Mouse (Mus musculus) CH12.LX (cell line): ENCODE measurements around the gene Fggy. TPM values are rescaled to one million over a fixed set of nuclear protein-coding genes. Genes with fewer than 3 reads are reported as not detected.

Source experiments
- DNase-seq: peaks from one replicate; pipeline ENCODE4 v3.0.0-alpha.2; 2013; ENCODE audit errors: extremely low read depth
- H3K27ac ChIP-seq: 2 replicates; pipeline ENCODE4 v1.5.1; 2012; ENCODE audit warnings: low read depth, mild to moderate bottlenecking, control low read depth, moderate library complexity; ENCODE audit not compliant: insufficient read depth
- H3K27me3 ChIP-seq: replicated peaks from 2 replicates; pipeline ENCODE3; 2012; ENCODE audit warnings: inconsistent platforms
- H3K36me3 ChIP-seq, 2 experiments: replicated peaks in 1 of 2; 2 replicates each; pipeline versions ENCODE3 to v1.6.1; 2012; ENCODE audit warnings: inconsistent platforms in 1 of 2, low read length in 1 of 2, mild to moderate bottlenecking in 1 of 2, mixed read lengths in 1 of 2, moderate library complexity in 1 of 2; ENCODE audit not compliant: control insufficient read depth in 1 of 2, insufficient read depth in 1 of 2
- H3K4me1 ChIP-seq, 2 experiments: 2 replicates each; pipeline ENCODE4 v1.6.1; 2012; ENCODE audit warnings: inconsistent platforms in 1 of 2, moderate library complexity in 1 of 2; ENCODE audit not compliant: insufficient read depth in 2 of 2, control insufficient read depth in 1 of 2
- H3K4me2 ChIP-seq: 2 replicates; pipeline ENCODE4 v1.6.1; 2012; ENCODE audit warnings: low read depth, mild to moderate bottlenecking, control low read depth; ENCODE audit not compliant: poor library complexity, insufficient read depth, severe bottlenecking
- H3K4me3 ChIP-seq, 3 experiments: fragments of 150-350 bp in 1 of 3; sonication (generic) in 1 of 3; replicated peaks in 1 of 3; 2 replicates each; pipeline versions ENCODE3 to v1.5.1; 2011 to 2012; ENCODE audit warnings: low read depth in 2 of 3, low read length in 2 of 3, mild to moderate bottlenecking in 2 of 3, moderate library complexity in 2 of 3, control low read depth in 1 of 3, improper control_type of control experiment in 1 of 3, inconsistent platforms in 1 of 3, mixed read lengths in 1 of 3; ENCODE audit not compliant: poor library complexity in 1 of 3
- H3K79me2 ChIP-seq: replicated peaks from 2 replicates; pipeline ENCODE4 v1.6.1; 2012; ENCODE audit warnings: mild to moderate bottlenecking, moderate library complexity; ENCODE audit not compliant: control insufficient read depth, poor library complexity, insufficient read depth, severe bottlenecking; ENCODE audit errors: extremely low read depth
- H3K9ac ChIP-seq: 2 replicates; pipeline ENCODE4 v1.6.1; 2012; ENCODE audit warnings: low read depth, mild to moderate bottlenecking, control low read depth, moderate library complexity; ENCODE audit not compliant: insufficient read depth
- H3K9me3 ChIP-seq: replicated peaks from 2 replicates; pipeline ENCODE3; 2012; ENCODE audit warnings: low read length, inconsistent platforms, mixed read lengths
- BHLHE40 ChIP-seq: IDR thresholded peaks from 2 replicates; pipeline ENCODE4 v1.6.1; 2011; ENCODE audit warnings: mild to moderate bottlenecking, low read depth, low read length, improper control_type of control experiment
- CHD1 ChIP-seq: IDR thresholded peaks from 2 replicates; pipeline ENCODE4 v1.6.1; 2012; ENCODE audit warnings: low read depth, low read length, improper control_type of control experiment, inconsistent platforms
- ELF1 ChIP-seq: IDR thresholded peaks from 2 replicates; pipeline ENCODE4 v1.6.1; 2014; ENCODE audit warnings: low read depth, mild to moderate bottlenecking, inconsistent platforms, low read length, improper control_type of control experiment
- EP300 ChIP-seq: IDR thresholded peaks from 2 replicates; pipeline ENCODE4 v1.6.1; 2011; ENCODE audit warnings: low read length, improper control_type of control experiment
- ETS1 ChIP-seq: conservative IDR thresholded peaks from 2 replicates; pipeline ENCODE4 v1.6.1; 2012; ENCODE audit warnings: low read depth, mild to moderate bottlenecking, inconsistent platforms, low read length, improper control_type of control experiment, moderate library complexity
- GABPA ChIP-seq: IDR thresholded peaks from 2 replicates; pipeline ENCODE4 v1.6.1; 2012; ENCODE audit warnings: low read depth, low read length, improper control_type of control experiment, inconsistent platforms; ENCODE audit not compliant: insufficient replicate concordance
- HCFC1 ChIP-seq: IDR thresholded peaks from 2 replicates; pipeline ENCODE4 v1.6.1; 2012; ENCODE audit warnings: low read depth, mild to moderate bottlenecking, inconsistent platforms, low read length, improper control_type of control experiment
- IRF4 ChIP-seq: IDR thresholded peaks from 2 replicates; pipeline ENCODE4 v1.6.1; 2014; ENCODE audit warnings: low read depth, mild to moderate bottlenecking, inconsistent platforms, low read length, improper control_type of control experiment
- JUN ChIP-seq: IDR thresholded peaks from 2 replicates; pipeline ENCODE4 v1.6.1; 2011; ENCODE audit warnings: low read depth, mild to moderate bottlenecking, low read length, improper control_type of control experiment, moderate library complexity; ENCODE audit not compliant: insufficient read depth
- KAT2A ChIP-seq: IDR thresholded peaks from 2 replicates; pipeline ENCODE4 v1.6.1; 2012; ENCODE audit warnings: low read length, improper control_type of control experiment, inconsistent platforms; ENCODE audit not compliant: insufficient replicate concordance
- MAFK ChIP-seq: IDR thresholded peaks from 2 replicates; pipeline ENCODE4 v1.6.1; 2011; ENCODE audit warnings: low read length, improper control_type of control experiment; ENCODE audit not compliant: insufficient replicate concordance
- MAX ChIP-seq: IDR thresholded peaks from 2 replicates; pipeline ENCODE4 v1.6.1; 2011; ENCODE audit warnings: low read length, improper control_type of control experiment
- MXI1 ChIP-seq: IDR thresholded peaks from 2 replicates; pipeline ENCODE4 v1.6.1; 2011; ENCODE audit warnings: mild to moderate bottlenecking, low read depth, low read length, improper control_type of control experiment
- MYC ChIP-seq: IDR thresholded peaks from 2 replicates; pipeline ENCODE4 v1.6.1; 2011; ENCODE audit warnings: low read depth, mild to moderate bottlenecking, improper control_type of control experiment, low read length
- NELFE ChIP-seq: IDR thresholded peaks from 2 replicates; pipeline ENCODE4 v1.6.1; 2011; ENCODE audit warnings: low read depth, low read length, improper control_type of control experiment
- NRF1 ChIP-seq: IDR thresholded peaks from 2 replicates; pipeline ENCODE4 v1.6.1; 2014; ENCODE audit warnings: low read depth, mild to moderate bottlenecking, inconsistent platforms, low read length, improper control_type of control experiment, moderate library complexity
- PAX5 ChIP-seq: IDR thresholded peaks from 2 replicates; pipeline ENCODE4 v1.6.1; 2012; ENCODE audit warnings: low read length, inconsistent platforms, mixed read lengths
- POLR2A ChIP-seq: IDR thresholded peaks from 2 replicates; pipeline ENCODE4 v1.6.1; 2011; ENCODE audit warnings: low read depth, mild to moderate bottlenecking, improper control_type of control experiment, low read length
- POLR2AphosphoS2 ChIP-seq: IDR thresholded peaks from 2 replicates; pipeline ENCODE4 v1.6.1; 2011; ENCODE audit warnings: low read depth, low read length, improper control_type of control experiment
- RAD21 ChIP-seq: IDR thresholded peaks from 2 replicates; pipeline ENCODE4 v1.6.1; 2011; ENCODE audit warnings: low read depth, mild to moderate bottlenecking, low read length, improper control_type of control experiment, moderate library complexity
- SMC3 ChIP-seq: IDR thresholded peaks from 2 replicates; pipeline ENCODE4 v1.6.1; 2011; ENCODE audit warnings: low read depth, low read length, improper control_type of control experiment
- UBTF ChIP-seq: IDR thresholded peaks from 2 replicates; pipeline ENCODE4 v1.6.1; 2012; ENCODE audit warnings: low read depth, mild to moderate bottlenecking, inconsistent platforms, low read length, improper control_type of control experiment, moderate library complexity
- USF2 ChIP-seq: conservative IDR thresholded peaks from 2 replicates; pipeline ENCODE4 v1.6.1; 2011; ENCODE audit warnings: low read depth, low read length, improper control_type of control experiment
- ZKSCAN1 ChIP-seq: IDR thresholded peaks from 2 replicates; pipeline ENCODE4 v1.6.1; 2012; ENCODE audit warnings: low read depth, inconsistent platforms, low read length, improper control_type of control experiment, borderline replicate concordance
- ZMIZ1 ChIP-seq: IDR thresholded peaks from 2 replicates; pipeline ENCODE4 v1.6.1; 2012; ENCODE audit warnings: low read depth, mild to moderate bottlenecking, inconsistent platforms, low read length, improper control_type of control experiment
- ZNF384 ChIP-seq: IDR thresholded peaks from 2 replicates; pipeline ENCODE4 v1.6.1; 2012; ENCODE audit warnings: low read depth, low read length, improper control_type of control experiment, inconsistent platforms
- dilution Hi-C: fragments of 300-500 bp; cut with MboI; formaldehyde crosslinking; loops from 2 replicates; pipeline ENCODE4 v1.14.3; 2020; ENCODE audit warnings: low sequenced_read_pairs; ENCODE audit not compliant: extremely low pct_unique_long_range_greater_than_20kb, extremely low pct_ligation_motif_present
- in situ Hi-C: fragments of 300-500 bp; cut with MboI; formaldehyde crosslinking; loops from 3 replicates; pipeline ENCODE4 v1.14.3; 2019; ENCODE audit warnings: low sequenced_read_pairs, low pct_ligation_motif_present, low pct_unique_long_range_greater_than_20kb, mixed read lengths
- polyA plus RNA-seq: library from polyadenylated mRNA; unstranded; fragments of >175 nt; gene quantifications from 2 replicates; pipeline ENCODE4 v1.2.1, GENCODE M21; 2012; ENCODE audit warnings: low read depth; ENCODE audit not compliant: insufficient read length
- total RNA-seq, 2 experiments: library from RNA; depleted of rRNA; stranded (reverse); fragments of 300-350 nt in 1 of 2; fragments of >200 nt in 1 of 2; gene quantifications; 2 replicates each; pipeline ENCODE4 v1.2.3; 2012 to 2014

Gene Fggy
- total and polyA plus RNA-seq, 3 experiments, result 6.2 to 7.5 (median 6.9) TPM

DNA sequence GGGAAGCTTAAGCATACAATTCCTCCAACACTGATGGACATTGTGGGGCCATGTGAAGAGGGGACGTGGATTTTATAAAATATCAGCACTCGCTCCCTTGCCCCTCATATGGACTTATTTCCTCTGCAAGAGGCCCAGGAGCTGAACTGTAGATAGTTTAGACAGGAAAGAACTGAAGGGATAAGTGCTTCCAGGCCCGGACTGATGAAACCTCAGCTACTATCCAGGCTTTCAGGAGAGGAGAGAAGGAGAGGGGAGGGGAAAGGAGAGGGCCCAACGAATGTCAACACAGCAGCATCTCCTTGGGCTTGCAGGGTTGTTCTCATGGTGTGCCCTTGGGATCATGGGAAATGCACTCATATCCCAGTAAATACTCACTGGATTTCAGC is 96.6 kb downstream of the Fggy start:
- H3K4me1 ChIP-seq, result no peaks in the 10 kb centered on the region
- H3K4me2 ChIP-seq, result no peak overlapping the region
- H3K9me3 ChIP-seq, result no peaks in the 10 kb centered on the region
- no peak for DNase-seq
- dilution Hi-C loops, result no loop called here
- H3K4me3 ChIP-seq, result no peak overlapping the region
- no peak overlapping the region for H3K27ac ChIP-seq
- H3K36me3 ChIP-seq, result no peaks in the 10 kb centered on the region
- no peaks in the 10 kb centered on the region for H3K79me2 ChIP-seq
- H3K27me3 ChIP-seq, result no peaks in the 10 kb centered on the region
- no peak overlapping the region for H3K9ac ChIP-seq
- TF ChIP-seq MAFK (no peak), ELF1 (no peak), IRF4 (no peak), ETS1 (no peak), GABPA (no peak), ZMIZ1 (no peak), MXI1 (no peak), KAT2A (no peak), ZNF384 (no peak), SMC3 (no peak), POLR2A (no peak), NELFE (no peak), EP300 (no peak), POLR2AphosphoS2 (no peak), CHD1 (no peak), MYC (no peak), JUN (no peak)
- in situ Hi-C loops, result no loop called here

DNA sequence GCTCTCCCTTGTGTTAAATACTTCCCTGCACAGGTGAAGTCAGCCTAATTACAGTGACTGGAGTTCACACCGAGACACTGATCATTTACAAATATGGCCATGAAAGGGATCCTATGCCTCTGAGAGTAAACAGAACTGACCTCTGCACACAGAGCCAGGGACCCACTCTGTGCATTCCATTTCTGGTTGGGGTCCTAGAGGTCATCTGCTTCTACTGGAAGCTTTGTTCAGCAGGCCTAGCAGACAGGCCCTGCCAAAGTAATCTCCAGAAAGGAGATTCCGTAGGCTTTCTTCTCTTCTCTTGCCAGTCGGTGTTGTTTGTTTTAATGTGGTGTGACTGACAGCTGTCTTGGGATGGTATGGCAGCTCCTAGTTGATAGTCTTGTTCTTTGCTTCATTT is 101.7 kb downstream of the Fggy start:
- dilution Hi-C loops (no loop called here), in situ Hi-C loops (no loop called here)
- H3K4me3 ChIP-seq, result no peak overlapping the region

More for the DNA sequence above, 101.7 kb downstream of the Fggy start:
- no peak overlapping the region for H3K27ac ChIP-seq
- no peaks in the 10 kb centered on the region for H3K4me1 ChIP-seq
- H3K9me3 ChIP-seq, result no peaks in the 10 kb centered on the region
- no peaks in the 10 kb centered on the region for H3K27me3 ChIP-seq
- H3K9ac ChIP-seq, result no peak overlapping the region
- no peaks in the 10 kb centered on the region for H3K79me2 ChIP-seq
- DNase-seq, result no peak
- H3K36me3 ChIP-seq, result no peaks in the 10 kb centered on the region
- TF ChIP-seq UBTF (no peak), HCFC1 (no peak), ZKSCAN1 (no peak), PAX5 (no peak), ZNF384 (no peak), NELFE (no peak), ELF1 (no peak), MAFK (no peak), USF2 (no peak), BHLHE40 (no peak), NRF1 (no peak), CHD1 (no peak), GABPA (no peak), RAD21 (no peak), MAX (no peak)
- no peak overlapping the region for H3K4me2 ChIP-seq
